Mouse (Mus musculus): ENCODE measurements around the gene Gm49325.
"Not testable (repeated sequence)": the region's sequence is repeated elsewhere in the genome, so short reads cannot be mapped to it uniquely, and the experiment has no call there.

Gm49325 gene

GRCm38 (mm10) chr10:77682994-77683393 is 77.0 kb downstream of the Gm49325 start:
- no peak for DNase-seq (ENCODE audit: low read depth)

- DNase-seq (ENCODE audit: low read depth), result no peak
Observed at GRCm38 (mm10) chr10:77684181-77684580, 78.2 kb downstream of the Gm49325 start.

- DNase-seq (ENCODE audit: low read depth), result no peak
Observed at GRCm38 (mm10) chr10:77685895-77686664, 80.1 kb downstream of the Gm49325 start, which contains the start of gene Tspear. Gene Tspear (plus strand): TSS chr10:77686569.

- DNase-seq (ENCODE audit: low read depth), result no peak
Observed at GRCm38 (mm10) chr10:77687021-77687420, 81.0 kb downstream of the Gm49325 start.

- DNase-seq (ENCODE audit: low read depth), result not testable (repeated sequence)
Observed at GRCm38 (mm10) chr10:77690356-77690807, 84.4 kb downstream of the Gm49325 start, which contains the start of gene Gm19402. Gene Gm19402 (minus strand): TSS chr10:77690757.
